Mouse (Mus musculus): ENCODE results near the gene Zfp597. TPM values are rescaled to one million over a fixed set of nuclear protein-coding genes. Genes with fewer than 3 reads are reported as not detected.

The Zfp597 gene
- total RNA-seq, 2 experiments from 2014 or later = 10.9 to 13.5 TPM

Small RNA genes within 50 kb of the gene (microRNA-seq; reads per million reads assigned to microRNA genes)
- gene Gm23493 = 0 reads per million in 2 experiments

Other genes starting within 250 kb of the Zfp597 start
- not detected for gene Mefv, start 166.5 kb downstream of the Zfp597 start, total RNA-seq (2021)
- 10 to 100 TPM in 1 of 2 experiments, 1 to 10 TPM in 1; 8.9 to 10.4 TPM for gene Zfp263, start 140.5 kb downstream of the Zfp597 start, total RNA-seq (2021)
- not detected for gene Olfr15, start 53.7 kb downstream of the Zfp597 start, total RNA-seq (2021)
- 1 to 10 TPM; 1.3 to 1.4 TPM for gene Zfp174, start 37.3 kb downstream of the Zfp597 start, total RNA-seq (2021)
- gene Naa60, start 12.2 kb downstream of the Zfp597 start, total RNA-seq (2021) = 10 to 100 TPM; 57.6 to 61.7 TPM
- not detected for gene Gm20695, start 87 bp upstream of the Zfp597 start, total RNA-seq (2021)
- gene 1700037C18Rik, start 24.1 kb upstream of the Zfp597 start, total RNA-seq (2021) = 1 to 10 TPM; 3.8 to 3.9 TPM
- gene Cluap1, start 24.2 kb upstream of the Zfp597 start, total RNA-seq (2021) = 10 to 100 TPM in 1 of 2 experiments, 1 to 10 TPM in 1; 9.6 to 10.3 TPM
- 1 to 10 TPM; 2.7 to 3.1 TPM for gene Nlrc3, start 92.1 kb upstream of the Zfp597 start, total RNA-seq (2021)
- 10 to 100 TPM; 10.8 to 14.6 TPM for gene Slx4, start 119.2 kb upstream of the Zfp597 start, total RNA-seq (2021)
- not detected for gene Dnase1, start 152.4 kb upstream of the Zfp597 start, total RNA-seq (2021)
- gene Trap1, start 193.3 kb upstream of the Zfp597 start, total RNA-seq (2021) = 100 to 1,000 TPM; 161 to 173 TPM